Mouse (Mus musculus) CD4-positive, CD25-positive, alpha-beta regulatory T cell, adult 2 months (primary cell): Measurements from ENCODE around the gene Rorb.

Experiments
- DNase-seq: peaks from one replicate; pipeline ENCODE4 v3.0.0-alpha.2; 2012; ENCODE audit warnings: low read depth, low spot score

Rorb gene

GRCm38 (mm10) chr19:19110793-19111427 is at the start of gene Rorb:
Rorb (minus strand) TSS chr19:19111196.
- DNase-seq, result peak; percentile 50

- DNase-seq, result no peak
Observed at GRCm38 (mm10) chr19:19148847-19149246, 37.9 kb upstream of the Rorb start.

DNA sequence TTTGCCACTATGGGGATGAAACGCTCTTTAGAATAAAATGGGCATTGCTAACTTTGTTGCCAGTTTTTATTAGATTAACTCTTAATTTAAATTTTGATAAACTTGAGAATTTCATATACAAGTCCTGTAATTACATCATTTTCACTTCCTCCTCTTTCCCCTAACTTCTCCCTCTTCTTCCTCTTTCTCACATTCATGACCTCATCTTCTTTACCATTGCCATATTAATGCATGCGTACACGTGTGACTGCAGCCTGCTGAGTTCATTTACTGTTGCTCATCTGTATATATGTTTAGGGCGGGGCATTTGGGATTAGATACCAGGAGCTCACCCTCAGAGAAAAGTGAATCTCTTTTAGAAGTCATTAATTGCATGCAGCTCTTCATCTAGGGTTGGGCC is 33.5 kb upstream of the Rorb start:
- DNase-seq, result no peak

GRCm38 (mm10) chr19:19136856-19137255 is 25.9 kb upstream of the Rorb start:
- DNase-seq, result no peak

DNA sequence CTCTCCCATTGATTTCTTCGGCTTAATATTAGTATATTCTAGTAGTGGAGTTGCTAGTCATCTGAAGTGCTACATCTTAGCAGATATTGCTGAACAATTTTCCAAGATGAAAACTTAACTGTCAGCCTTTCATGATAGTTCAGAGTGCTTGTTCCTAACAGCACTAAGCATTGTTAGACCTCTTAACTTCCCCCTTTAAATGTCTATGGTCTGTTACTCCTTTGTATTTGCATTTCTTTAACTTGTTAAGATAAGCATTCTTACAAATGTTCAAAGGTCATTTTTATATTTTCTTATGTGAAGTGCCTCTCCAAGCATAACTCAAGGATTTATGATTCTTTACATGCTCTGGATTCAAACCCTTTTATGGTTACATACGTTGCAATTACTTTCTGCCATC is 24.8 kb upstream of the Rorb start:
- DNase-seq, result no peak

DNA sequence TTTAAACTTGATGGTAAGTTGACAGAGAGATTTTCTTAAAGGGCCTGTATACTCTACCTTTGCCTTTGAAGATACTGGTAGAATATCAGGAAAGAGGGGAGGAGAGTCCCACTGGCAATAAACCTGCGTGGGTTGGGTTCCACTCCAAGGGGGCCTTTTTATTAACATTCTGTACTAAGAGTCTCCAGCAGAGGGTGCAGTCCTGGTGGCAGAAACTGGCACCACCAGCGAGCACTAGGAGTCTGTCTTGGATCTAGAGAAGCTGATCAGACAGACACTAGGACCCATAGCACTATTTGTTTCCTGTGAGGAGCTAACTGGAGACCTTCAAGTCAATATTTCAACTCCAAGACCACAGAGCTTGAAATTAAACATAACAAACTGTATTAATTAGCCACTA is 11.3 kb upstream of the Rorb start:
- DNase-seq, result no peak

GRCm38 (mm10) chr19:19112180-19112579 is 1.2 kb upstream of the Rorb start:
- no peak for DNase-seq

- DNase-seq, result no peak
Observed at GRCm38 (mm10) chr19:19111428-19112170, 603 bp upstream of the Rorb start.

DNA sequence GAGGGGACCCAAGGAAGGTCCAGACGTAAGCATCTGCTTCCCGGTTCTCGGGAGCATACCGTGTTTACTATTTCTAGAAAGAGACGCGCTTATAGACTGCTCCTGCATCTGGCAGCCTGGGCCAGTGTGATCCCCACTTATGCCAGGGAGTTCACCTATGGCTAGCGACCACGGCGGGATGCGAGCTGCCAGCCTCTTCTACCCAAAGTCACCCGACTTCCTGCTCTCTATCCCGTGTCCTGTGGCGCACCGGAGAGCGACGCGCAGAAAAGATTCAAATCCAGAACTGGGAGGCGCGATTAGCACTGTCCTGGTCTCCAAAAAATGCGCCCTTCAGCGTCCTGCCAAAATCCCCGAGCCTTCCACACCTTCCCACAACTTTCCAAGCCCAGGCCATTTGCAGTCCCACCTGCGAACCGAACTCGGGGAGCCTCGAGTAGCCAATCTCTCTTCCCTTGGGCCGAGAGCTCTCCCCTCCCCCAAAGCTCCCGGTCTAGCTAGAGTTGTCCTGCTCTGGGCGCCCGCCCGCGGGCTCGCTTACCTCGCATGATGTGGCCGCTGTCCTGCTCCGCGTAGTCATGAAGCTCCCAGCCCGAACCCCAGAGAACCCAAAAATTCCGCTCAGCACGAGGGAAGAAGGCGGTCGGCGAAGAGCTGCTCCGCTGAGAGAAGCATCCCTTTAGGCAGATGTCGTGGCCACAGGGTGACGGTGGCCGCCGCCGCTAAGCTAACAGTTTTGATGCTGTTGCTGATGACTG is 806 bp downstream of the Rorb start:
- no peak for DNase-seq

DNA sequence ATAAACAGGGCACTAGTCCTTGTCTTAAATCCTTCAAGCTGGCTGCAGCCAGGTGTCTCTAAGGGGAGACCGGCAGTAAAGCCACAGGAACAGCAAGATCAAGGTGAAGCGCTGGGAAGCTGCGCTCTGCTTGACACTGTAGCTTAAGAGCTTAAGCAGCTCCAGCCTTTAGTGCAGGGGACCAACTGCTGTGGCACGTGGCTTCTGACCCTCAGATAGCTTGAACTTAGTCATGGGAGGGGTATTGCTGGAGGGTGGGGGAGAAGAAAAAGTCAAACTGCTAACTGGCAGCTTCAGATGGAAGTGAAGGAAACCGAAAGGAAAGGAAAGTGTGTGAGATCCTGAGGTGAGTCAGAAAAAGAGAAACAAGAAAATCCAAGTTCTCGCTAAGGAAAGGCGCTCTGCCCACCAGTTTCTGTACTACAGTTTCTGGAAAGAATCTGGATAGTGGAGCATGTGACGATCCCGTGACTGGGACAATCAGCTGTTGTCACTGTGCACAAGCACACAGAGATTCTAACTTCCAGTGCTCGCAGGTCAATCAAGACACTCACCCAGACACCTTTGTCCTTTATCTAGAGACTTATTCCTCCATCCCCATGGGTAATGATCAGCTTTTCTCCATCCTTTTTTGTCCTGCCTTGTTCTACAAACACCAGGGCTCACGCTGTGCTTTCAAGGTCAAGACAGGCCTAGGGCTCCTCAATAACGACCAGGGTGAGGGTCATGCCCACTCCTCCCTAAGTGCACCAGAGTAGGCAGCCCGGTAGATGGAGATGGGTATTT is 2.2 kb downstream of the Rorb start:
- DNase-seq, result no peak

DNA sequence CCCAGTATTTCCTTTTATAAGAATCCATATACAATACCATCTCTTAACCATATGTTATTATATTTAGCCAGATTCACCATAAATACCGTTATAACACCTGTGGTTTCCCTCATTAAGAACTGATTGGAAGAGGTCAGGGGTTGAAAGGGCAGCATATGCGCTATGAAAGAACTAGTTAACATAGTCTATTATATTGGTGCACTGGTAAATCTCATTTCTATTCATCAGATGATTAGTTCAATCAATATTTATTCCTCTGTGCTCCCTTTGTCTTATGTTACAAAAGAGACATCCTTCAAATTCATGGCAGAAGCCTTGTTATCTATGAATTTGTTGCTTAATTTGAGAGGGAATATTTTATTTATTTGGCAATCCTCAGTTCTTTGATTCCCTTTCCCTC is 6.4 kb downstream of the Rorb start:
- DNase-seq, result no peak

DNA sequence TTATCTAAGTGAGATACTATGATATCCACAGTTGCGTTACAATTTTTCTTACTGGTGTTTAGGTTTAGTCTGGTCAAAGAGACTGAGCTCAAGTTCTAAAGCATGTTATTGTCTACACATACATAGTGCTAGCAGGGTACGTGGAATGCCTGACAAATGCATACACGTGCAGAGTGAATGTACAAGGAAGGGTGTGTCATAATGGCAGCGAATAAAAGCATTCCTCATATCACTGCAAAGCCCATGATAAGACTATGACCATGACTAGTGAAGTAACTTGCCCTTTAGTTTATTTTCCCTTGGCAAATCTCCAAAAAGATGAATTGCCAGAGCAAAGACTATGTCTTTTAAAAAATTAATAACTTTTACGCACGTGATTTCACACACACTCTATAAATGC is 13.8 kb downstream of the Rorb start:
- DNase-seq, result no peak

GRCm38 (mm10) chr19:19089427-19089826 is 21.6 kb downstream of the Rorb start:
- no peak for DNase-seq

- DNase-seq, result no peak
Observed at GRCm38 (mm10) chr19:19077880-19078279, 33.1 kb downstream of the Rorb start.

DNA sequence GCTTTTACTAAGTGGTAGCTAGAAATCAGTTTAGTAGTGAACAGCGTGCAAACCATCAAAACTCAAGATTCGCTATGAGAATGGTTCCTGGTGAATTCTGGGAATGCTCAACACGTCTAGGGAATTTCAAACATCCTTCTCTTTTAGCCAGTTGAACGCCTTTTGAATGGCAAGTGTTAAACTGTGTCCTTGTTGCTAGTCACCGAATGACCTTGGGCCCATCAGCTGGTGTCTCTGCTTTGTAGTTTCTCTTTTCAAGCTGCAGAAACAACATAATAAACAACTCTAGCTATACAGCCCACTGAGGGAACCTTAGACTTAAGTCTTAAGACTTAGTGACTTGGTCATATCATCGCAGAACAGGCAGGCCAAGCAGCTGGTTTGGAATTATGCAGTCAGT is 36.2 kb downstream of the Rorb start:
- no peak for DNase-seq

DNA sequence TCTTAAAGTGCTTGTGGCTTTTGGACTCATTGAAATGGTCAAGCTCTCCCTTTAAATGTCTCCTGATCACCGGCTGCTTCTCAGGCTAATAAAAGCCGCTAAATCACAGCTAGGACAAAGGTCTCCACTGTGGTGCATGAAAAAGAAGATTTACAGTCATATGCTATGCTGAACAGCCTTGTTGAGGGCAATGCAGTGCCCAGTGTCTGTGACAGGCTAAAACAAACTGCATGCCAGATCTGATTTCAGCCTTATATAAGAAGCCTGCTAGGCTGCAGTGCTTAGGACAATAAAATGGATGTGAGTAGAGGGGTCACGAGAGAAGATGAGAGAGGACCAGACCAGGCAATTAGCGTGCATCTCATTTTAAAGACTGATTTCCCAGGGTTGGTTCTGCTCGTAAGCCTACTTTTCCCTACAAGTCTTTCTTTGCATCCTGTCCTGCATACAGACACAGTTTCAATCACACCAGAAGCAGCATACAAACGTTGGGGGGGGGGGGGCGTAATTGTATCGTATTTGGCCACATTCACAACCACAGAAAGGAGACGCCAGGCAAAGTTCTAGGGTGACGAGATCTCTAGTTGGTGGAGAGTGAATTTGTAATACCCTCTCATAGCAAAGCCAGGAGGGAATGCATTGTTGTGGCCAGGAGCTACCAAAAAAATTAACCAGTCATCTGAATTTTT is 52.1 kb downstream of the Rorb start:
- DNase-seq, result no peak

DNA sequence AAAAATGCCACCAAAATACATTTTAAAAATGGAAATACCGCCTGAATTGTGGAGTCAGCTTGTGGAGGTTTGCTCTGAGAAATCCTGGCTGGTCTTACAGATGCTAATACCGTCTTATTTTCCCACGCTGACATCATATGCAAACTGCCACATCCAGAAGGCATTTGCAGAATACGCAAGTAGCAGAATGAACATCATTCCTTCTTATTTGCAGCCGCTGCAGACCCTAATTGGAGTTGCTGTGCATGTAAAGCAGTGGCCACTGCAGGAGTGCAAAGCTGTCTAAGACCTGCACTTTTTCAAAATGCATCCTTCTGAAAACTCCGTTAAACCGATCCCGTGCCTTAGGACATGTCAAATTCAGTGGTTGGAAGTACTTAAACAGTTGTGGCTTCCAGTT is 52.8 kb downstream of the Rorb start:
- DNase-seq, result no peak

DNA sequence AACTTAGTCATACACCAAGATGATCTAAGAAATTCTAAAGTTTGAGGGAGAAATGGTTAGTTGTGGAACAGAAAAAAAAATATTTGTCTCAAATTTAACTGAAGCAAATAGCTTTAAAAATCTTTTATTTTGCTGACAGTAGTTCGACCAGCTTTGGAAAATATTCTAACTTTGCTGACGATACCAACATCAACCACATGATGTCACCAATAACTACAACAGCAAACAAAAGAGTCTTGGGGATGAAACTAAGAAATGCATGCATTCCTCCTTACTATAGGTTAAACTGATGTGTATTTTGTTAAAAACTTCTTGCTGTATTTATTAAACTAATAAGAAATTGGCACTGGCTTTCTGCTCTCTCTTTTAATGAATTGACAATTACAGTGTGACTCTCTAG is 67.9 kb downstream of the Rorb start:
- no peak for DNase-seq

- no peak for DNase-seq
Observed at GRCm38 (mm10) chr19:19040800-19041199, 70.2 kb downstream of the Rorb start.

DNA sequence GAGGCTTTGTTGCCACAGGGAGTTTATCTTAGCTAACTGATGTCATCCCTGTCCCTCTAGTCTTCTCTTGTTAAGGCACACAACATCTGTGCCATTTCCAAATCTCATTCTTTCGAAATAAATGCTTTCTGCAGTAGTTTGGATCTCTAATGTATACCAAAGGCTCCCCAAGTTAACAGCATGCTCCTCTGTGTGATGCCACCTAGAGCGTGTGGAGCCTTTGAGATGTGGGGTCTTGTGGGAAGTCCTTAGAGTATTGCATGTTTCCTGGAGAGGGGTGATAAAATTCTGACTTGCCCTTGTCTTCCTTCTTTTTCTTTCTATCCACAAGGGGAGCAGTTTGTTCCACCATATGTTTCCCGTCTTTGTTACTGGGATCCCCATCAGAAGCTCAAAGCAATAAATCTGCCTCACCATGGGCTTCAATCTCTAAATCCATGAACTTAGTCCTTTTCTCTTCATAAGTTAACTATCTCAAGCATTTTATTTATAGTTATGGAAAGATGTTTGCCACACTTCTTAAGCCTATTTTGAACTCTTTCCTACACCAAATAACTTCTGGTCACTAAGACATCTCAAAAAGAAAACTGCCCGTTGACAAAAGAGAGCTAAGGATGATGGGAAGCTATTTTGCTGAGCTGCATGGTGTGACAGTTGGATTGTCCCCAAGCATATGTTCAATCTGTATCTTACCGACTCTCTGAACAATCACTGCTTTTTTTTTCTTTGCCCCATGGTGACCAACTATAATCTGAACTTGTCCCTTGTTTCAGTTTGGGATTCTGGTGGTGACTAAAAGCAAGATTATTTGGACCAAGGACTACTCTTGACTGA is 76.3 kb downstream of the Rorb start:
- DNase-seq, result no peak

DNA sequence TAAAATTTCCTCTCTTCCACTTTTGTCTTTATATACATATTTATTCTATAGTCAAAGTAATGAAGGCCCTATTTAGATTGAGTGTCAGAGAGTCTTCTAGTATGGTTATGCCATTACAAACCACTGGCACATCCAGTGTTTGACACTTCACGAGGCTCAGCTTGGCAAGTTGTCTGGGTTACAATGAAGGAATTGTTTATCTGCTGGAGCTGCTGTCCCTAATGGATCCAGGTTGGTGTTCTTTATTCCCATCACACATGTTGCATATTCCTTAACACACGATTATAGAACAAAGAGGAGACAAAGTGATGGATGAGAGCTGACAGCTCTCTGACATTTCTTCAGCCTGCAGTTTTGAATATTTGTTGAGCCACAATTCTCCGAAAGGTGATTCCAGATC is 77.0 kb downstream of the Rorb start:
- DNase-seq, result no peak
